Mouse (Mus musculus): ENCODE data around the gene Ttc12. TPM values are rescaled to one million over a fixed set of nuclear protein-coding genes. Genes with fewer than 3 reads are reported as not detected.
A peak's percentile ranks its signal among the peaks of the same experiment; 100 is the strongest.

Gene Ttc12
- polyA plus RNA-seq (2015; fragmentation: Nextera tagmentation; extraction: Ambion mirVana) = 2.1 and 2.8 TPM in 2 replicates

DNA sequence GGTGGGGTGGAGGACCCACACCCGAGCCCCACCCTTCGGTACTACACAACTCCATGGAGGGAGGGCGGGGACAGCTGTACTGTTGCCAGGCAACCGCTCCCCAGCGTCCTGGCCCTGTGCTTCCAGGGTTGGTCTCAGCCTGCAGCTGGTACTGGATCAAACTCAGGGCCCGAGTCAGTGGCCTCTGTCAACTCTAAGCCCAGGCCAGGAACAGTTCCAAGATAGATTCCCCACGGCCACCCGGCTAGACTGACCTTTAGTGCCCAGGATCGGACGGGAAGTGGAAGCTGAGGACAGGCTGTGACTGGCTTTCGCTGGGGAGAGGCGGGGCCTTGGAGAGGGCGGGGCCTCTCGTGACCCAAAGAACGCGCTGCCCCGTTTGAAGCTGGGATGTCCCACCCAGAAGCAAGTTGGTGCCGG, at the start of gene Ttc12:
Gene Ttc12, minus strand, starts transcription at position 334 of the 420 bp plus-strand sequence.
- DNase-seq (ENCODE audit: low spot score) = peak; percentile 72

DNA sequence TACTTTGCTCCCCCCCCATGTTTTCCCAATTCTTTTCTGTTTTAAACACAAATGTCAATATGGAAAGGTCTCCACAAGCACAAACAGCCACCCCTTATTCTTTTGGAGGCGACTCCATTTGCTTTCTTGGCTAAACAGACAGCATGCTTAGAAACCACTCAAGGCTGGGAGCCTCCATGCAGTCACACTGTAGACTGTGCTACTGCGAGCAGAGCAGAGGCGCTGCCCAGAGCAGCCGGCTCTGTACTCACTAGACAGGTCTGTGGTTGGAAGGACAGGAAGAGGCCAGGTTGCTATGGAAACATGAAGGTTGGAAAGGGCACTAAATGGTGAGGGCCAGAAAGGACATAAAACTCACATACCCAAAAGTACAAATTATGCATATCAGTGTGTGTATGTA, 48.9 kb upstream of the Ttc12 start:
- DNase-seq (ENCODE audit: low spot score) = no peak

DNA sequence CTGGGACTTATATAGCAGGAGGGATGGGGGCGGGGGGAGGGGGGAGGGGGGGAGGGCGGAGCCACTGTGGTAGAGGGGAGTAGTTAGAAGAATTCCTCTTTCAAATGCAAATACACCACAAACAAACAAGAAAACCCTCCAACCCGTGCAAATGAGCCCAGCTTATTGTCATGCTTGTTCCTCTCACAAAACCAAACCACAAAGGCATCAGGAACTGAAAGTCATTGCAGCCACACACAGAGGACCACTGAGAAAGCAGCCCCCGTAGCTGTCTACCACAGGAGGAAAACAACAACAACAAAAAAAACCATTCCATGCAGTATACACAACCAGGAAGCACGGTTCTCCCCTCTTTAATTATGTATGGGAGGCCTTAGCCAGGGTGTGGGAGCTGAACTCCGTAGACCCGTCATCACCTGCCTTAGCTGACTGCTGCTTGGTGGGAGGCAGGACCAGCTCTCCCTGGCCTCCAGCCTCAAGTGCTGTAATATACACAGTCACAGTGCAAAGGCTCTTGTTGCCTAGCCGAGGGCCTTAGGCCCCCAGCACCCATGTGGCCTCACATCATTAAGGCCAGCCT, 48.0 kb upstream of the Ttc12 start:
- no peak for DNase-seq (ENCODE audit: low spot score)

DNA sequence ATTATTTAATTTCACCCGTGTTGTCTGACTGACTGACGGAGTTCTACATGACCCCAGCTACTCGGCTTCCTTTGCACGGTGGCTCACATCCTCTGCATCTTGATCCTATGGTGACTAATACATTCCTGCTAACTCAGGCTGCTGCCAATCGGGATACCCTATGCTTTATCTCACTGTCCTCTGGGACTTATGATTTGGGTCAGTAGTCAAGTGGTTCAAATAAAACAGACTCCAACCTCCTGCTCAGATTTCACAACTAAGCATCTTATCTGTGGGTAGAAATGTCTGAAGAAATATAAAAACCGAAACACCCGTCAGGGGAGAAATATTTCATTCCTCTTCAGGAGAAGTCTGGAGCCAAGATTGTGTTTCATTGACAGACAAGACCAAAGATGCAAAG, 47.4 kb upstream of the Ttc12 start:
- no peak for DNase-seq (ENCODE audit: low spot score)

DNA sequence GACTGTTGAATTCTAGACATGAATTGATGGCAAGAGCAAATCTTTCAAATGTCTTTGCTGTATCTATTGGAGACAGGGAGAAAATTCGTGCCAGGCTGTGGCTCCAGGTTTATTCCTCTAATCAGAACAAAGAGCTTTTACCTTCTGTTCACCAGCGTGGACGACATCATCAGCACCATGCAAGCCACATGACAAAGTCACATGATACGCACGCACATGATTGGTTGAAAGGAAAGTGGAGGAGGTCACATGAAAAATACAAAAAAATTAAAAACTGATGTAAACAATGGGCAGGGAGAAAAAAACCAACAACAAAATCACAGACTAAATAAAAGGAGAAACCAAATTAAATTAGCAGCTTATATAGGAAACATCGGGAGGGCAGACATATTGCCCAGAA, 45.8 kb upstream of the Ttc12 start:
- DNase-seq (ENCODE audit: low spot score) = no peak

DNA sequence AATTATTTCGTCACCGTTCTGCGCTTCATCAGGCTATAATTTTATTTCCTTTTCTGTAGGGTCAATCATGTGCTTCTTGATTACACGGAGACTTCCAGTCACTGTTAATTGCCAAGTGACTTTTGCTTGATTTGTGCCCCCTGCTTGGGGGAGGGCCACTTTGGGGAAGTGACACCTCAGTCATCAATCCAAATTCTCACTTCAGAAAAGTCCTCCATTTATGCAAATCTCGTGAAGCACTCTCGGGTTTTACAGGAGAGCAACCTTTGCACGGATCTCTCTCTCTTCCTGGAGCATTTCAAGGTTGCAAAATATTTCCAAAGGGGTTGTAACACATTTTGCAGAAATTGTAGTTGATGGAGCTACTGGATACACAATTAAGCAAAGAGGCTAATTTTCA, 45.2 kb upstream of the Ttc12 start:
- no peak for DNase-seq (ENCODE audit: low spot score)

DNA sequence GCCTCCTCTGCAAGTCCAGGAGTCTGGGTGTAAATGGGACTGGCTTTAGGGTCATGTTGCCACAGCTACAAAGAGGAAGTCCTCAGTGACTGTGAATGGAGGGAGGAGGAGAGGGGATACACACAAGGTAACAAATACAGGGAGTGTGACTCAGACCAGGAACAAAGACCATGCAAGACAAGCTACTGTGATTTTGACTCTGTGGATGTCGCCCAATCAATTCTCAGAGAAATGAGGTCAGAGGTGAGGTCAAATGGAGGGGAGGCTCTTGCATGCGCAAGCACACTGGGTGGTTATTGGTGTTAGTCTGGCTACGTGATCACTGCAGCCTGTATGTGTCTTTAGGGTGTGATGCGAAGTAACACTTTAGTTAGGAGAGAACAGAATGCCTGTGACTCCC, 44.7 kb upstream of the Ttc12 start:
- DNase-seq (ENCODE audit: low spot score) = no peak

DNA sequence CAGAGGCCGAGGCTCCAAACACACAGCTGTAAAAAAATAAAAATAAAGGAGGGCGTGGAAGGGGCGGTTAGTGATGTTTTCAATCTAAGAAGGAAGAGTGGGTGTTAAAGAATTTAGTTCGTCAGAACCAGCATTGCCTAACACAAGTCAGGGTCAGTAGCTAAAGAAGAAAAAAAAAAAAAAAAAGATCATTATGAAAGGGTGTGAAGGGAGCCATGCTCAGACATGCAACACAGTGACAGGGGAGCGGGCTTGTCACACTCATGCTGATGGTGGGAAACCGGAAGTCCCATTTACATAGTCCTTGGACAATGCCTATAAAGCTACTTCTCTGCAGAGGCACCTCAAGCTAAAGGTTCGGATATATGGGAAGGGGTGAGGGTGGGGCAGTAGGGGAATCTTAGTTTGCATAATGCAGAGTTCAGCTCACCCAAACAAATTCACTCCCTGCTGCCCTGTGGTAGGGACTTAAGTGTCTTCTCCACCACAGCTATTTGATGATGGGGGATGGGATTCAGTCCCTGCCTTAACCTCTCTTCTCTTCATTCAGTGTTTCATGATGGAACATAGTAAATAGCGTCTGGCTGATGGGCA, 43.4 kb upstream of the Ttc12 start:
- DNase-seq (ENCODE audit: low spot score) = no peak

DNA sequence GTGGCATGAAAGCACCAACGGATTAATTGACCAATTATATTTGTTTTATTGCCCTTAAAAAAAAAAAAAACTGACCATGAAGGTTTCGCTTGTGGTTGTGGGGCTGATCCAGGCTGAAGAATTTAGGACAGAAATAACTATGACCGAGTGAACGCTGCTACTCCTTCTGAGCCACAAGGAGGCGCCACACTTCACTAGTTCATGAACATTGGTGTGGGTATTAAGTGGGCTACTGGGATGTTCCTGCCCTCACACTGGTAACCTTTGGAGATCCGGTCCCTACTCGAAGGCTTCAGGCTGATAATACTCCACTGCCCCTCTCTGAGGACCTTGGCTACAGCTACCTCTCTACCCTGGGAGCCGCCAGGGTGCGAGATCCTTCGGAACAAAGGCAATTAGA, 42.9 kb upstream of the Ttc12 start:
- DNase-seq (ENCODE audit: low spot score) = peak; percentile 8

DNA sequence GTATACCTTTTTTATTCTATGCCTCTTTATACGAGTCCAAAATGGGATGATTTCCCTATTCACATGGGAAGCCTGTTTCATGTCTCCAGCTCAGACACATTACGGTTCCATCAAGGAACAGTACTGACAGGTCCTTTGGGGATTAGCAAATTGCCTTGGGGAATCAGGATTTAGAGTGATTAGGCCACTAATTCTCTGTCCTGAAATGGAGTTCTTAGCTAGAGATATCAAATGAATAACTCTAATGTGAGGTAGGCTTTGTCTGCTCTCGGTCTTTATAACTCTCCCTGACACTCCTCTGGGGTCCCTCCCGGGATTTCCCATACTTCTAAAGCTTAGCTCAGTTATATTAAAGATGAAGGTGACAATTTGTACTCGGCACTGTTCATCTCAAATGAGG, 42.0 kb upstream of the Ttc12 start:
- no peak for DNase-seq (ENCODE audit: low spot score)

DNA sequence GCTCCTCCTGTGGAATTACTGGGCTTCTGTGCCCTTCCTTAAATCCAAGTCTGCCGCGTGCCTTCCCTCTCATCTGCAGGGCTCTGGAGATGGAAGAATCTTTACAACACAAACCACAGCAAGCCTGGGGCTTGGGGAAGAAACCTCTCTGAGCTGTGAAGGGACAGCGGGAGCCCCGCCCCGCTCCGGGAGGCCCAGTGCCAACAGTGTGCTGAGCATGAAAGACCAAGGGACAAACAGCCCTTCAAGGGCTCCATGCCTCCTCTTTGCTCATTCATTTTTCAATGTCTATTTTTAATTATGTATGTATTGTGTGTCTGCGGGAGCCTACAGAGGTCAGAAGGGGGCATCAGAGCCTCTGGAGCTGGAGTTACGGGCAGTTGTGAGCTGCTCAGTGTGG, 41.3 kb upstream of the Ttc12 start:
- DNase-seq (ENCODE audit: low spot score) = no peak

DNA sequence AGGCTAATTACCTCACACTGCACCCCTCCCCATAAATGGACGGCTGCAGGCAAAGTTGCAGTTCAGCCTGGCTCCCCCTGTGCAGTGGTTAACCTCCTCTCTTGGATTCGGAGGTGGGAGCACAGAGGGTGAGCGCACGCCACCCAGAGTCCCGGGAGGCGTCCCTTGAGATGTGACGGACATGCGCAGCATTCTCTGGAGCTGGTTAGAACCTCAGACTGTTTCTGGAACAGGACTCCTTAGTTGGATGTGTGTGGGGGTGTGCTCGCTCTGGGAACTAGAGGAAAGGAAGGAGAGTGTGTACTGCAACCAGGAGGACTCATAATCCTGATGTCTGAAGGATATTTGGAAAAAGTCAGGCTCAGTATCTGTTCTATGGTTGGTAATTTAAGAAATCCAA, 38.7 kb upstream of the Ttc12 start:
- no peak for DNase-seq (ENCODE audit: low spot score)

DNA sequence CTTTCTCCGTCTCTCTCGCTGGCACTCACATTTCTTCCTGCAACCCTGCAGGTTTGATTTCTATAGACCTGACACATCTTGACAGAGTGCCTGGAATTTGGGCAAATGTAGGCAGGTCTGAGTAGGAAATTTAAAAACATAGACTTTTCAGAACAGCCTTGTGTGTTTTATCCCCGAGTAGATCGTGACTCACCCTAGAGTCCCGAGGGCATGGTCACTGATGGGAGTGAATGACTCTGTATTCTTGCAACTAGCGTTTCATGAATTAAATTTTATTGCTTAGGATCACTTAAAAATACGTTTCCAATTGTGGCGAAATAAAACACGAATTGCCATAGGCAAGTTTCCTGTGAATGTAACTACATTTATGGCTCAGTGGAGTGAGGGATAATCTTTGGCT, 37.9 kb upstream of the Ttc12 start:
- DNase-seq (ENCODE audit: low spot score) = no peak

DNA sequence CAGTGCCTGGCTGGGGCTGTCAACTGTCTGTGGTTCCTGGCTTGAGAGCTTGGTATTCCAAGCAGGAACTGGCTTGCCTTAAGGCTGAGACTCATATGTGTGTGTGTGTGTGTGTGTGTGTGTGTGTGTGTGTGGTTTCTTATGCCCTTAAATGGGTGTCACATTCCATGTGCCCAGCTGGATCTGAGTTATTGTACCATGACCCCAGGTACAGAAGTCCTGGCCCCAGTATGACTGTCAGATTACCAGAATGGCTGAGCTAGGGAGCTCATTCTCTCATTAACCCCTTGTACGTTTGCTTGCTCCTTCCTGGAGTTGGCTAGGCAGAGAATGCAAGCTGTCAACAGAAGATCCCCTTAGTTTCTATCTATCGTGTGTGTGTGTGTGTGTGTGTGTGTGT, 28.3 kb upstream of the Ttc12 start:
- no peak for DNase-seq (ENCODE audit: low spot score)

DNA sequence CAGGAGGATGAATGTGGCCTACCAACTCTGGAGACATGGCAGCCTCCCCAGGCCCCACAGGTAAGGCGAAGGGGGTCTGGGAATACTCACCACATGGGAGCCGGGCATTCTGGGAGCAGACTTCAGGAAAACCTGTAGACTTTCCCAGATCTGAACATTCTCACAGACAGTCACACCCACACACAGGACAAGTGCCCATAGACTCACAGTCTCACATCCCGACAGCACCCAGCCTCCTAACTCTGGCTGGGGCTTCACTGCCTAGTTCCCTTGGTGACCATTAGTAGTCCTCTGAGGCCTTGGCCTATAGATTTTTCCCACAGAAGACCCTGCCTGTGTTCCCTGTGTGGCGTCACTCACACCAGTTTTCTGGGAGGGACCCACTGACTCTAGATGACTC, 24.6 kb upstream of the Ttc12 start:
- DNase-seq (ENCODE audit: low spot score) = no peak

DNA sequence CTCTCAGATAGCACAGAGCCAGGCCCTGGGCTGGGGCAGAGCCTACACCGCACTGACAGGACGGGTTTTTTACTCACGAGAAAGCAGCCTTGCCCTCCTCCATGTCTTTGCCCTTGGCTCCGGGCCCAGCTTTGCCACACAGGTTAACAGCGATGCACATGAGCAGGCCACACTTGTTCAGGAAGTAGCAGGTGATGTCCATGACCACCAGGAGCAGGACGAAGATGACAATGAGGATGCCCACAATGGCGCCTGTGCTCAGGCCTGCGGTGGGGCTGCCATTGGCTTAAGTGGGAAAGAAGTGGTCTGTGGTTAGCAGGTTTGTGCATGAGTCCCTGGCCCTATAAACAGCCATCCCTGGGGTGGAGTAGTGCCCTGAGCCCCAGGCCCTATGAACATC, 23.6 kb upstream of the Ttc12 start:
- DNase-seq (ENCODE audit: low spot score) = no peak

DNA sequence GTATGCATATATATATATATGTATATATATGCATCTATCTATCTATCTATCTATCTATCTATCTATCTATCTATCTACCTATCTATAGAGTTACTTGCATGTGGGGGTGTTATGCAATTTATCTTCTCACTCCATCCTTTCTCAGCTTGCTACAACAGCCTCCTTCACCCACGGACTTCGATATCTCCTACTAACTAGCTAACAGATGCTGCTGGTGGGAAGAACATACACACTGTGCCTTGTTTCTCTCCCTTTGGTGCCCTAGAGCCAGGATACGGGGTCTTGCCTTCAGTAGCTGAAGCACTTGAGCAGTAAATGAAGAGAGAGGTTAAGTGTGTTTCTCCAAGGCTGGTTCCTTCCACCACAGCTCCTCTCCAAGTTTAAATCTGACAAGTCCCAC, 23.1 kb upstream of the Ttc12 start:
- DNase-seq (ENCODE audit: low spot score) = no peak

DNA sequence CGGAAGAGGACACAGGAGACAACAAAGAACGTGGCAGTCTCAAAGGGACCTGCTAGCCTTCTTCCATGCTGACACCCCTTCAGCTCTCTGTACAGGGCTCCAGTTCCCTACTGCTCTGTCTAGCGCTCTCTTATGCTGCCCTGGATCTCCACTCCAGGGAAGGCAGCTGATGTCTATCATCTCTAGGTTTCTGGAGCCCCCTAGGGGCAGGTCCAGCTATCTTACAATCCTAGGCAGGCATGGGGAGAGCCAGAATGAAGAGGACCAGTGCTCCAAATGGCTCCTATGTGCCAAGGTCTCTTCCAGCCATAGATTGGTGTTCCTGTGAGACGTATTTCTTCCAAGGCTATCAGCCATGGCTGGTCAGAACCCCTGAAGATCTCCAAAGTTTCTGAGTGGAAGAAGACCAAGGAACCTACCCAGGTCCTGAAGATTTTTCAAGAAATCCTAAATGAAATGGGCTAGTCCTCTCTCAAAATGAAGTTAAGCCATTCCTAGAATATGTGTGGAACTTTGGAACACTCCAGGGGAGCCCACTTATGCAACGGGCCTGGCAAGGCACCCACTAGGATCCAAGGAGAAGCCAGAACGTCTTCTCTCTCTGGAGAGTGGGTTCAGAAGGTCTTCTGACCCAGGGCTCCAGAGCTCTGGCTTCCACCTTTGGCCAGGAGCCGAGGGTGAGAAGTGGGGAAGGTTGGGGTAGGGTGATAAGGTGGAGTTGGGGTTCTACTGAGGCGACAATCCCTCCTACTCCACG, 22.0 kb upstream of the Ttc12 start:
- no peak for DNase-seq (ENCODE audit: low spot score)

DNA sequence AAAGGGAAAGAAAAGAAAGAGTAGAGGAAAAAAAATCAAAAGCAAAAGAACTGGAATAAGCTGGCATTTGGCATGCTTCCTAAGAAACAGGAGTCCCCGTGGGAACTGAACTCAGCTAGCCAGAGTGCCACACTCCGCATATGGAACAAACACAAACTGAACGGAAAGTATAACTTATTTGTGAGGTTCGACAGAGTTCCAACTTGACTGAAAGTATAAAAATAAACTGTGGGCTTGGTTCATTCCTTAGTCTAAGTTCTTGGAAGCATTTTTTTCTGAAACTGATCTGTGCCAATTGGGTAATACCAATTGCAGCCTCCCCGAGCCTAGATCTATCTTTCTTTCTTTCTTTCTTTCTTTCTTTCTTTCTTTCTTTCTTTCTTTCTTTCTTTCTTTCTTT, 18.6 kb upstream of the Ttc12 start:
- no peak for DNase-seq (ENCODE audit: low spot score)

DNA sequence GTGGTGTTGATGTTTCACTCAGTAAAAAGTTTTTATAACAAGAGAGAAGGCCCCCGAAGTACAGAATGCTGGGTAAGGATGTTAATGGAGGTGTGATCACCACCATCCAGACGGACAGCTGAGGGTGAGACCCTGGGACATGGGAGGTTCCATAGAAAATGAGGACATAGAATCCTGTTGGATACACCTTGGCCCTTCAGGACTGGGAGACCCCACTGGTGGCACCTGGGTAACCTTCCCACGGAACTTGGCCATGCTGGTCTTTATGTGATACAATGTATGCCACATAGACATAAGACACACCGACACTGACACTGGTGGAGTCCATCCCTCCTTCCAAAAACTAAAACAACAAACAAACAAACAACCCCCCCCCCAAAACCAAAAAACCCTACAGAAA, 16.2 kb upstream of the Ttc12 start:
- no peak for DNase-seq (ENCODE audit: low spot score)

DNA sequence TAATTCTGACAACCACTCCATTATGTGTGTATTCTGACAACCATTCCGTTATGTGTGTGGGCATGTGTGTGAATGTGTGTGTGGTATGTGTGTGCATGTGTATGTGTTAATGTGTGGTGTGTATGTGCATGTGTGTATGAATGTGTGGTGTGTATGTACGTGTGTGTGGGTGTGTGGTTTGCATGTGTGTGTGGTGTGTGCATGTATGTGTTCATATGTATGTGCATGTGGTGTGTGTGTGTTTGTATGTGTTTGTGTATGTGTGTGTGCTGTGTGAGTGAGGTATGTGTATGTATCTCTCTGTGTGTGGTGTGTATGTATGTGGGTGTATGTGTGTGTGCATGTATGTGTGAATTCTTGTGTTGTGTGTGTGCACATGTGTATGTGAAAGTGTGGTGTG, 13.9 kb upstream of the Ttc12 start:
- no peak for DNase-seq (ENCODE audit: low spot score)

DNA sequence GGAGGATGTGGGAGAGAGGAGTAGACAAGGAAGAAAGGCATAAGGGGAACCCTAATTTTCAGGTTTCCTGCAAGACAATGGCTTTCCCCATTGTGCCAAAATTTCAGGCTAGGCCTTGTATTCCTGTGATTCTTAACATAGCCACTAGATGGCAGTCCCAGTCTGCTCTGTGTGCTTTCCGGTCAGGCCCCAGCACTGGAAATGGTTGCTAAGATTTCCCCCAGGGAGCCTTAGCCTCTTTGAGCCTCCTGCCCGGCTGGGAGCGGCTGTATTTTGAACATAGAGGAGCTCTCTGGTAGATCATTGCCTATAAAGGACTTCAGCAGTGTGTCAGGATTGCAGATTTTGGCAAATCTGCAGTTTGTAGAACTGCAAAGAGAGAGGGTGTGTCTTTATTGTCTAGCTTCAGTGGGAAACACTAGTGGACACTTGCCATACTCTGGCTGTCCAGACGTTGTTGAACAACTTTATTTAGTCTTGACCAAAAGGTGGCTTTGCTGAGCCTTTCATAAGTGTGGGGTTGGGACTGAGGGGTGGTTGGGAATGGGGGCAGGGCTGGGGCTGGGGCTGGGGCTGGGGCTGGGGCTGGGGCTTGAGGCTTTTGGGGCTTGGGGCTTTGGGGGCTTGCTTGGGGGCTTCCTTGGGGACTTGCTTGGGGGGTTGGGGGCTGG, 8.1 kb upstream of the Ttc12 start:
- DNase-seq (ENCODE audit: low spot score) = peak; percentile 75
